Mouse (Mus musculus) monocyte, adult 5-6 weeks (primary cell): ENCODE data around the gene Tenm4. TPM values are rescaled to one million over a fixed set of nuclear protein-coding genes. Genes with fewer than 3 reads are reported as not detected.

Experiments
- ATAC-seq: fragments of 153-309, 156-312 bp; replicated peaks from 2 replicates; pipeline ENCODE4 v1.8.0; 2017; ENCODE audit warnings: mild to moderate bottlenecking; ENCODE audit not compliant: low TSS enrichment, insufficient number of reproducible peaks, severe bottlenecking, poor library complexity, low FRiP score
- total RNA-seq: library from RNA; stranded (forward); fragments of 200-1000, 200-491, 200-594 nt; gene quantifications from 3 replicates; pipeline ENCODE4 v1.2.3, GENCODE M21; 2017

The Tenm4 gene
- total RNA-seq, 1 experiment from 2014 or later, result 0.38 TPM

- no peak for ATAC-seq
Measured at GRCm38 (mm10) chr7:96754175-96754574, 583.1 kb downstream of the Tenm4 start.

- no peak for ATAC-seq
Measured at GRCm38 (mm10) chr7:96755459-96756094, 584.5 kb downstream of the Tenm4 start.

DNA sequence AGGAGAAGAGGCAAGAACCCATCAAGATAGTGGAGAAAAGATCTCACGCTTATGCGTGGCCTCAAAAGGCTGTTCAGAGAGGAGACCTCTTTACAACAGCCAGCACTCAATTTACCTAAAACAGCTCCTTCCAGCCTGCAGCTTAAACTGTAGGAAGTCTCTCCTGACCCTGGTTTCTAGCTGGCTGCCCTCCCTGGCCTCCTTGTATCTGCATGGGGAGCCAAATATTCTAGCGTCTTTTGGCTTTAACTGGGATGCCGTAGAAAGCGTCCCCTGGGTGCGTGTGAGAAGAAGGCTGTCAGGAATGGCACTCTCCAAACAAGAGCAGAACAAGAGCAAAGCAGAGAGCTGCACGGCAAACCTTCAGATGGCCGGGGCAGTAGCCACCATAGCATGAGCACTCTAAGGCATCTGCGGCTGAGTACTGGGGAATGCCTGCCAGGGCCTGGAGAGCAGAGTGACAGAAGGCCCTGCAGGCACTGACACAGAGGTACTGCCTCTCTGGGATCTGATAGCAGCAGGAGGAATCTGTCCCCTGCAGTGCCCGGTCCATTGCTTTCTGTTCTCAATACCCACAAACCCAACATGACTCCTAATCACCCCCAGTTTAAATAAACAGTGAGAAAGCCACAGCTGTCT lies 585.2 kb downstream of the Tenm4 start:
- no peak for ATAC-seq

DNA sequence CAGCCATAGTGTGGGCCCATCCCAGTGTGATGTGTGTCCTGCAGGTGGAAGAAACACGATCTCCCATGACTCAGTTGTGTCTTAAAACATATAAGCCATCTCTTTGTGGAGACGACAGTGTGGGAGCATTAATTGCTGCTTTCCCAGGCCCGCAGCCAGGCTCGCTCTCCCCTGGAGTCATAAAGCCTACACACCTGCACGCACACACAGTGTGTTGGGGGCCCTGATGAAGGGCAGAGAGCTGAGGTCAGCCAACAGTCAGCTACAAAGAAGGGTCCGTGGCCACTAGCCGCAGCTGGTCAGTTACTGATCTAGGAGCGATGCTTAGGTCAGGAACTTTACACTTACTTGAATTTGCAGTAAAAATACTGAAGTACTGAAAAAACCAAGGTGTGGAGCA lies 586.0 kb downstream of the Tenm4 start:
- ATAC-seq, result no peak

DNA sequence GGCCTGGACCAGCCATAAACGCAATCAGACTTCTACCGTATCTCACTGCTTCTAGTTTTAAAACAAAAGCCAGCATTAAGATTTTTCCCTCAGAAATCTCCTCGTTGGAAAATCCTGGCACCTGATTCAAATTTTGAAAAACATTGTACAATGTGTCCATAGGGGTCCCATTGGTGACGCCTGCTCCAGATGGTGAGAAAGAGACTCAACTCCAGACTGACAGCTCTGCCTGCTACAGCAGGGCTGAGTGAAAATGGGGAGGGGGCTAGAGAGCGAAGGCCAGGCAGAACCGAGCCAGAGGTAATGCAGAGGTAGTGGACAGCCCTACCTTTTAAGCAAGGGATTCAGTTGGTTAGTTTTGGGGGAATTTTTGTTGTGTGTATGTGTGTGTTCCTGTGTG lies 589.2 kb downstream of the Tenm4 start:
- ATAC-seq, result no peak

- no peak for ATAC-seq
Measured at GRCm38 (mm10) chr7:96761151-96761550, 590.1 kb downstream of the Tenm4 start.

GRCm38 (mm10) chr7:96765321-96765960 lies 594.4 kb downstream of the Tenm4 start:
- ATAC-seq, result no peak

GRCm38 (mm10) chr7:96767090-96767489 lies 596.0 kb downstream of the Tenm4 start:
- ATAC-seq, result no peak

GRCm38 (mm10) chr7:96768718-96769117 lies 597.7 kb downstream of the Tenm4 start:
- no peak for ATAC-seq

DNA sequence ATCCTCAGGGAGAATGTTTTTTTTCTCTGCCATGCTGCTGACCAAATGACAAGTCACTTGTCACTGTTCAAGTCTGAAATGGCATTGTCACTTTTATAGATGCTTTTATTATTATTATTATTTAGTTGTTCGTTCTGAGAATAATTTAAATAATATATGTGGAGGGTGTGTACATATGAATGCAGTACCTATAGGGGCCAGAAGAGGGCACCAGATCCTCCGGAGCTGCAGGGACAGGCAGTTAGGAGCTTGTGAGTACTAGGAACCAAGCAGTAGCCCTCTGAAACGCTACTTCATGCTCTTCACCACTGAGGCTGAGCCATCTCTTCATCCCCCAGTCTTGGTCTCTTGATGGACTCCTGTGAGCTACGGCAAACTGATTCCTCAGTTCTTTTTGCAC lies 598.7 kb downstream of the Tenm4 start:
- ATAC-seq, result no peak

- ATAC-seq, result no peak
Measured at GRCm38 (mm10) chr7:96772966-96773365, 601.9 kb downstream of the Tenm4 start.

DNA sequence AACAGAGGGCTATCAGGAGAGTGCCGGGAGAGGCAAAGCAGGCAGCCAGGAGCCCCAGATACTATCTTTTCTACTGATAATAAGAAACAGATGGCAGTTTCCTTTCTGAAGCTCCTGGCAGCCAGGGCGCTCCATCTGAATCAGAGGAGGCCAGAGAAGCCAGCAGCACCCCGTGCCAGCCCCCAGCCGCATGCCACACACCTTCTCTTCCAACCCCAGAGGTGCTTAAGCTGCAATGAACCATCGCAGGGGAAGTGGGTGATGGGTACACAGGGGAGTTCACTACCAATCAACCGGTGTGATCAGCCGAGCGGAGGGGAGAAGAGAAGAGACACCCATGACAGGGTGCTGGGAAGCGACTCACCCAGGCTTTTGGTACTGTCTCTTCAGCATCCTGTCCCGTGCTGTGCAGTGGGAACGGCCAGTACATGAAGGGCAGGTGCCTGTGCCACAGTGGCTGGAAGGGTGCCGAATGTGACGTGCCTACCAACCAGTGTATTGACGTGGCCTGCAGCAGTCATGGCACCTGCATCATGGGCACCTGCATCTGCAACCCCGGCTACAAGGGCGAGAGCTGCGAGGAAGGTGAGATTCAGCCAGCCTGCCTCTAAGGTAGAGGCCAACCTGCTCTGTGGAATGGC lies 602.7 kb downstream of the Tenm4 start:
- ATAC-seq, result no peak

- ATAC-seq, result no peak
Measured at GRCm38 (mm10) chr7:96775080-96775486, 604.0 kb downstream of the Tenm4 start.

DNA sequence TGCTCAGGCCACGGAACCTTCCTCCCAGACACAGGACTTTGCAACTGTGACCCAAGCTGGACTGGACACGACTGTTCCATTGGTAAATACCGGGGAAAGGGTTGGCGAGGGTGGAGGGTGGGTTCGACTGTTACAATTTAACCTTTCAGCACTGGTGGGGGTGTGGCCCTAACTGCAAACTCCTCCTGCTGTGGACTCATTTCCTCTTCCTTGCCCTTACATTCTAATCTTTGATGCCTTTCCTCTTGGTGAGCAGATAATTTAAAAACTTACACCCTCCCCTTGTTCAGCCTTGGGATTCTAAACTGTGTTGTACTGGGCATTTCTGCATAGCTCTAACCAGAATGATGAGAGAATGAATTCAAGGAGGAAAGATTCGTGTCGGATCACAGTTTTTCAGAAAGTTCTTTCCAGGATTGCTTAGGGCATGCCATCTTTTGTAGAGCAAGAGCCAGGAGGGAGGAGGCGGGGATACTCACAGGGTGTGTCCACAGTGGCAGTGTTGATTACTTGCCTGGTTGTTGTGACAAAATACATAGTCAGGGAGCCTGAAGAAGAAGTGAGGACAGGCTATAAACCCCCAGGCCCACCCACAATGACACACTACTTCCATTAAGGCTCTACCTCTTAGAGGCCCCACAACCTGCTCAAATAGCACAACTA lies 607.0 kb downstream of the Tenm4 start:
- no peak for ATAC-seq

DNA sequence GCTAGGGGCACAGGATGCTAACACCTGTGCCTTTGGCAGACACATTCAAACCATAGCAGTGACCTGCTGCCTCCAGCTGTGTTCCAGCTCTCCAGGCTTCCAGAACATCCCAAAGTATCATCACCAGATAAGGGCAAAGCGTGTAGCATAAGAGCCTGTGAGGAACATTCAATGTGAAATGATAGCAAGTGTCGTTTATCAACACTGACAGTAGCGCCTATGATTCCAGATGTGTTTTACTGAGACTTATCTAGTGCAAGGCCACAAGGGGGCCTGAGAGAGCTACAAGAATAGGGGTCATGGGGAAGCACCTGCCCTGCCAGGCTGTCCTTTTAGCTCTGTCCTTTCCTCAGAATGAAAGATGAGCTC lies 607.5 kb downstream of the Tenm4 start:
- no peak for ATAC-seq

GRCm38 (mm10) chr7:96780556-96780955 lies 609.5 kb downstream of the Tenm4 start:
- no peak for ATAC-seq

- ATAC-seq, result no peak
Measured at GRCm38 (mm10) chr7:96781068-96781467, 610.0 kb downstream of the Tenm4 start.

GRCm38 (mm10) chr7:96782686-96783085 lies 611.6 kb downstream of the Tenm4 start:
- ATAC-seq, result no peak

DNA sequence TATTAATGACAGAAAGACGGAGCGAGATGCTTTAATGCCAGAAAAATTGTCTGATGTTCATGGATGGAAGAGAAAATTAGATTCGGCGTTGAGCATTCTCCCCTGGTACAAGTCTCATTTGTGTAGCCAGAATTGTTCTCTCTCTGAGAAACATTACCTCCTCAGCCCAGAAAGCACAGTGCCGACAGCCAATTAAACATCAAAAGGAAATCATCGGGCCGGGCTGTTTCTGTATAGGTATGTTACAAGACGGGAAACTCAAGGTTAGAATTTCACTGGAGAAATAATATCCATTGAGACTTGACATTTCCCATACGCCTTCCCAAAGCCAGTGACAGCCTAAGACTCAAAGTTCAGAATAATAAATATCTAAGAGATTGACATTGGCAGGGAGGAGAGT lies 614.8 kb downstream of the Tenm4 start:
- ATAC-seq, result no peak
